Comparison of ENCODE assay signal across 8 mouse cellular contexts in the genomic region with DNA sequence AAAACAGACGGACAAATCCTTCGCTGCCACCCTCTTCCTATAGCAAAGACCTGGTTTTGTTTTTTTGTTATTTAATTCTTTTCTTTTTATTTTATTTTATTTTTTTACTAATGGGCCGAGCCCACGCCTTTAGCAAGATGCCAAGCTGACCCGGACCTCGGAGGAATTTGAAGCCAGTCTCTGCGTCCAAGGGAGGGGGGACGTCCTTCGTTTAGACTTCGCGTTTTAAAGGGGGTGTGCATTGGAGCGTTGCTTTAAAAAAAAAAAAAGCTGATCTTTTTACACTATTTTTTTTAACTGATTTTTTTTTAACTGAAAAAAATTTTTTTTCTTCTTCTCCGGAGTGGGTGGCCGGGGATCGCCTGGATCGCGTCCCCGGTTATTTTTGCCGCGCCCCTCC. TPM values are rescaled to one million over a fixed set of nuclear protein-coding genes. Genes with fewer than 3 reads are reported as not detected.
DNase-seq lines count a peak whose midpoint lies in the region; ATAC-seq and TF ChIP-seq lines count a peak whose summit lies in the region.

No protein-coding gene starts in this region.

- no peak for DNase-seq in gastrocnemius, adult 2 months
- no peak for DNase-seq in gastrocnemius, postnatal 14 days
- DNase-seq in spleen, adult 2 months (ENCODE audit: low read depth in 1 of 2, low spot score in 2 of 2) = no peak
- DNase-seq in spleen, postnatal 36 days (ENCODE audit: low spot score in 2 of 2) = no peak
- DNase-seq in stomach, postnatal 0 days (ENCODE audit: low spot score) = no peak
- no peak for DNase-seq in thymus, postnatal 4 days

- peak overlapping the region; percentile 63 for H3K27ac ChIP-seq in gastrocnemius, adult 2 months
- no peak overlapping the region for H3K27ac ChIP-seq in spleen, adult 2 months (ENCODE audit: insufficient read depth, low read length)
- H3K27ac ChIP-seq in liver, embryonic 12.5 days = no peak overlapping the region
- no peak overlapping the region for H3K27ac ChIP-seq in stomach, postnatal 0 days (replicated peaks)

- TF ChIP-seq EP300 in stomach, postnatal 0 days (optimal IDR thresholded peaks at IDR 0.05) = no peak

- H3K9me3 ChIP-seq in liver, embryonic 12.5 days (replicated peaks) = peaks cover 6% of the 10 kb centered on the region
- H3K9me3 ChIP-seq in stomach, postnatal 0 days (ENCODE audit: control insufficient read depth, low read length) = no peaks in the 10 kb centered on the region

- intact Hi-C loops in gastrocnemius, adult 2 months (cut with DNase I) = no loop called here
- intact Hi-C loops in gastrocnemius, postnatal 14 days (cut with DNase I; ENCODE audit: low total_unique reads) = no loop called here

- H3K4me1 ChIP-seq in spleen, adult 2 months (ENCODE audit: control insufficient read depth, insufficient read depth, insufficient read length) = peaks cover 10% of the 10 kb centered on the region; the same call in 1 of the 2 replicates
- H3K4me1 ChIP-seq in liver, embryonic 12.5 days = 0 out of 2 replicates have a peak, but pooled peaks cover 6% of the 10 kb centered on the region
- 0 out of 2 replicates have a peak, but pooled peaks cover 3% of the 10 kb centered on the region for H3K4me1 ChIP-seq in stomach, postnatal 0 days (replicated peaks; ENCODE audit: control insufficient read depth, insufficient read depth)

- H3K36me3 ChIP-seq in spleen, adult 2 months (ENCODE audit: control insufficient read depth, insufficient read depth, low read length) = no peaks in the 10 kb centered on the region
- no peaks in the 10 kb centered on the region for H3K36me3 ChIP-seq in liver, embryonic 12.5 days
- no peaks in the 10 kb centered on the region for H3K36me3 ChIP-seq in stomach, postnatal 0 days (ENCODE audit: control insufficient read depth, insufficient read depth, low read length)

- no peak for ATAC-seq in liver, embryonic 12.5 days
- no peak for ATAC-seq in stomach, postnatal 0 days (ENCODE audit: low FRiP score, low TSS enrichment)
- ATAC-seq in megakaryocyte-erythroid progenitor cell, adult 5-6 weeks (replicated peaks; ENCODE audit: low FRiP score, low TSS enrichment, poor library complexity, severe bottlenecking) = no peak

- H3K9ac ChIP-seq in liver, embryonic 12.5 days = no peak overlapping the region
- H3K9ac ChIP-seq in stomach, postnatal 0 days (ENCODE audit: low read length) = peak overlapping the region; percentile 27

- no peak for TF ChIP-seq CTCF in gastrocnemius, adult 2 months (IDR thresholded peaks at IDR 0.05)
- TF ChIP-seq CTCF in spleen, adult 2 months (IDR thresholded peaks at IDR 0.05; ENCODE audit: extremely low read depth, insufficient read depth, insufficient read length, insufficient replicate concordance) = no peak
- no peak for TF ChIP-seq CTCF in stomach, postnatal 0 days (IDR thresholded peaks at IDR 0.05; ENCODE audit: low read depth)

- H3K4me2 ChIP-seq in liver, embryonic 12.5 days = peak overlapping the region; percentile 70
- peak overlapping the region; percentile 82 for H3K4me2 ChIP-seq in stomach, postnatal 0 days (replicated peaks; ENCODE audit: low read depth)

- peaks cover 16% of the 10 kb centered on the region for H3K27me3 ChIP-seq in spleen, adult 2 months (ENCODE audit: control insufficient read depth, insufficient read depth, low read length)
- peaks cover 93% of the 10 kb centered on the region for H3K27me3 ChIP-seq in liver, embryonic 12.5 days (replicated peaks)
- peaks cover 3% of the 10 kb centered on the region; the same call in 1 of the 2 replicates for H3K27me3 ChIP-seq in stomach, postnatal 0 days (ENCODE audit: control insufficient read depth, insufficient read depth, low read length)

- WGBS in spleen, adult 2 months = 1% methylated on average over 20 of the region's 20 CpGs
- 1% methylated on average over 19 of the region's 20 CpGs for WGBS in liver, embryonic 12.5 days (ENCODE audit: insufficient replicate concordance)
- 0% methylated on average over 20 of the region's 20 CpGs for WGBS in stomach, postnatal 0 days

- TF ChIP-seq POLR2A in spleen, adult 2 months (IDR thresholded peaks at IDR 0.05; ENCODE audit: low read depth, low read length) = no peak

- peak overlapping the region; percentile 81 for H3K4me3 ChIP-seq in gastrocnemius, adult 2 months
- H3K4me3 ChIP-seq in spleen, adult 2 months (ENCODE audit: extremely low read depth, insufficient read depth, insufficient read length) = peak overlapping the region; percentile 13; the same call in 1 of the 2 replicates
- H3K4me3 ChIP-seq in liver, embryonic 12.5 days = peak overlapping the region; percentile 48
- H3K4me3 ChIP-seq in stomach, postnatal 0 days (ENCODE audit: low read depth, low read length) = peak overlapping the region; percentile 47

RNA-seq across cellular contexts. Expression of gene Cacna1a, which starts 26.7 kb away (rescaled TPM):
- 1 to 10 TPM; 4.7 to 6.1 TPM for total RNA-seq in gastrocnemius, adult 2 months (2021)
- 1 to 10 TPM; 3.1 to 9.2 TPM for total RNA-seq in gastrocnemius, postnatal 14 days (2021)
- 7.0 and 13.5 TPM in 2 replicates for polyA plus RNA-seq in spleen, adult 2 months (2012; rRNA removed)
- polyA plus RNA-seq in liver, embryonic 12.5 days (2016; fragmentation: Nextera tagmentation; extraction: Ambion mirVana) = 0.60 and 1.8 TPM in 2 replicates
- 2.6 and 2.9 TPM in 2 replicates for polyA plus RNA-seq in stomach, postnatal 0 days (2015; fragmentation: Nextera tagmentation; extraction: Ambion mirVana)
- 0.42 and 0.54 TPM in 2 replicates for total RNA-seq in megakaryocyte-erythroid progenitor cell, adult 5-6 weeks (2014; fragmentation: Nextera tagmentation)
- 0.19 and 7.6 TPM in 2 replicates for total RNA-seq in megakaryocyte-erythroid progenitor cell, adult 5-6 weeks (2017)

Comparison
In these comparisons a context has a peak if more than half of its experiments do, and no peak if none do; other contexts are left out.
1. H3K4me3 ChIP-seq: peak in every context shown above with its lines; median percentile 81 in gastrocnemius, adult 2 months; 48 in liver, embryonic 12.5 days; 47 in stomach, postnatal 0 days; 13 in spleen, adult 2 months.